Mouse (Mus musculus): ENCODE data around the gene Usp48.

GRCm38 (mm10) chr4:137695900-137696299 is 102.3 kb downstream of the Usp48 start:
- no peak for TF ChIP-seq POLR2A (IDR thresholded peaks at IDR 0.05; ENCODE audit: borderline replicate concordance, low read depth, low read length)
- TF ChIP-seq CTCF (IDR thresholded peaks at IDR 0.05; ENCODE audit: low read depth, low read length), result no peak
